Mouse (Mus musculus): ENCODE data around the gene Olfr460. TPM values are rescaled to one million over a fixed set of nuclear protein-coding genes. Genes with fewer than 3 reads are reported as not detected.

The Olfr460 gene
- 0.06 and 0.10 TPM in 2 replicates for polyA plus RNA-seq (2012; rRNA removed)

DNA sequence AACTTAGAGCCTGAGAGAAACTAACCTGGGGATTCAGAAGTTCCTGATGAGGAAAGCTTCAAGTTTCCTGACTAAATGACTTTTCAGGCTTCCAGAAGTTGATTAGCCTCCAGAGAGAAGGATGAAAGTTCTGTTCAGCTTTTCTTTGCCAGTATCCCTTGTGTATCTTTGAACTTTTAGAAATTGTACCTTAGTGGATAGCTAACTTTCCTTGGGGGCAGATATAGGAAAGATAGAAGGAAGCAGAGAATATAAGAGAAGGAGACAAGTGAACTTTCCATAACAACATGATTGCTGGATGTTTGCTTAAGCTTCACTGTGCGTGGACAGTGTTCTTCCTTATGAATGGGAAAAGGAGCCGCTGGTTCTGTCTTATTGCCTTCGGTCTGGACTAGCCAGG lies at the start of gene Olfr460:
Olfr460 (plus strand) TSS at position 301 of the 400 bp plus-strand sequence.

DNA sequence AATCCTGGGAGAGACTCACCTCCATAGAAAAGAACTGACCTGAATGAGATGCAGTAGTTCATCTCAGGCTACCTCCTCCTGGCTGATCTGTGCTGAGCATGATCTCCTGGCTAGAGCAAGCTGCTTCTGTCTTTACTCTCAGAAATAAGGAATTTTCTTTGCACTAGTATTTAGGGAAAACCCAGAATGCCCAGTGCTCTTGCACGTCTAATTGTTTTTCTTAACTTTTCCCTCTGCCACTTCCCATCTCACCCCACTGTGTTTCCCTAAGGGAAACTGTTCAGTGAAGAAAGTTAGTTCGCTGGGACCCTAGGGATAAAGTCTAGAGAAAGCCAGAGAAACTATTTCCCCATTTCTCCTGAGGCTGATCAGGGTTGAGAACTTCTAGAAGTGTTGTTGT lies 14.3 kb upstream of the Olfr460 start, which contains the start of gene Olfr461:
Olfr461 (minus strand) TSS at position 101 of the 400 bp plus-strand sequence.

DNA sequence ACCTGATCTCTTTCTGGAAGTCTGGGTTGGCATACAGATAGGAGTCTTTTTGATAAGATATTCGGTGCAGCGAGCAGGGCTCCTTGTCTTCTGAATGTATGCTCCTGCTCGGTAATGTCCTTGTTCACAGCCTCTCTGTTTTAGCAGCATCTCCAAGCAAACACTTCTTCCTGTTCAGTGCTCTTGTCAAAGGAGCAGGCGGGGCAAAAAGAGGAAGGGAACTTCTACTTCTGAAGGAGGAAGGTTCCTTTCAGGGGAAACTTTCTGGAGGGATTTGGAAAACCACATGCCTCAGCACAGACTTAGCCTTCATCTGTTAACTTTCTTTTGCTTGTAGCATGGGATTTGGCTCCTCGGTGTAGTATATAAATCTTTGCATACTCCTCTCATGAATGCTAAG lies 16.4 kb downstream of the Olfr460 start, which contains the start of gene Clec5a:
Clec5a (minus strand) TSS at position 177 of the 400 bp plus-strand sequence.

DNA sequence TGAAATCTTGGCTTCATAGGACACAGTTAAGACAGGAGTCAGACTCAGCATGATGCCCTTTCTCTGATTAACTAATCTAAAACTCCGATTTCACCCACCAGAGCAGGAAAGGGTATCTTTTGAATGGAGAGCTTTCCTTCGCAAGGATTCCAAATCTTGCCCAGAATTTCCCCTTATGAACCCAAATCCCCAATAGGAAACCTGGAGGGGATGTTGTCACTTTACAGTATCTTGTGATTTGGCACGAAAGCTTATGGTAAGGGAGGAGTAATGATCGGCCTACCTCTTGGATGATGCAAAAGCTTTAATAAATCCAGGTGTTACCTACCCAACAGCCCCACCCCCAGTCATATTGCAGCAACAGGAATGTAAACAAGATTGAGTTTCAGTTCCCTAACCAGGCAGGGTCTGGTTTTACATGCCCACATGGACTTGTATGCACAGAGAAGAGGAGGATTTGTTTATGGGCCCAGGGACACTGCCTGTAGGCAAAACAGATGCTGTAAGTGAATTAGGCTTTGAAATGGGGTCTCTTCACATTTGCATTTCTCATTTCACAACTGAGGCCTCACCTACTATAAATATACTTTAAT lies 44.1 kb downstream of the Olfr460 start, which contains the start of gene Tas2r138:
Tas2r138 (minus strand) TSS at position 51 of the 593 bp plus-strand sequence.

Other genes with a start within 250 kb of the Olfr460 start
- 23.9 and 25.1 TPM in 2 replicates for gene Agk, start 244.3 kb upstream of the Olfr460 start, polyA plus RNA-seq (2012; rRNA removed)
- gene E330009J07Rik, start 133.4 kb upstream of the Olfr460 start, polyA plus RNA-seq (2012; rRNA removed): 10.6 and 12.1 TPM in 2 replicates
- 0.04 and 0.08 TPM in 2 replicates for gene Wee2, start 130.4 kb upstream of the Olfr460 start, polyA plus RNA-seq (2012; rRNA removed)
- gene Ssbp1, start 98.1 kb upstream of the Olfr460 start, polyA plus RNA-seq (2012; rRNA removed): 133 and 140 TPM in 2 replicates
- gene Tas2r137, start 78.3 kb upstream of the Olfr460 start, polyA plus RNA-seq (2012; rRNA removed): 0.06 and 0.16 TPM in 2 replicates
- gene Tas2r108, start 76.0 kb upstream of the Olfr460 start, polyA plus RNA-seq (2012; rRNA removed): 0.18 and 0.63 TPM in 2 replicates
- not detected in 2 replicates for gene Prss37, start 50.0 kb upstream of the Olfr460 start, polyA plus RNA-seq (2012; rRNA removed)
- gene Olfr461, start 14.4 kb upstream of the Olfr460 start, polyA plus RNA-seq (2012; rRNA removed): not detected in 2 replicates
- 0.52 and 0.73 TPM in 2 replicates for gene Clec5a, start 16.3 kb downstream of the Olfr460 start, polyA plus RNA-seq (2012; rRNA removed)
- not detected in 2 replicates for gene Tas2r138, start 43.8 kb downstream of the Olfr460 start, polyA plus RNA-seq (2012; rRNA removed)
- gene Mgam, start 59.3 kb downstream of the Olfr460 start, polyA plus RNA-seq (2012; rRNA removed): 0.37 and 0.41 TPM in 2 replicates